Mouse (Mus musculus) lung, postnatal 25 days (tissue): ENCODE data around the gene Cbx5.

Source experiments
- DNase-seq: peaks from one replicate; pipeline ENCODE4 v3.0.0; 2022; ENCODE audit warnings: low spot score

Gene Cbx5

GRCm38 (mm10) chr15:103172537-103172936, 67.1 kb downstream of the Cbx5 start:
- peak; percentile 55 for DNase-seq

- no peak for DNase-seq
These were observed 68.3 kb downstream of the Cbx5 start for GRCm38 (mm10) chr15:103171276-103171675.

DNA sequence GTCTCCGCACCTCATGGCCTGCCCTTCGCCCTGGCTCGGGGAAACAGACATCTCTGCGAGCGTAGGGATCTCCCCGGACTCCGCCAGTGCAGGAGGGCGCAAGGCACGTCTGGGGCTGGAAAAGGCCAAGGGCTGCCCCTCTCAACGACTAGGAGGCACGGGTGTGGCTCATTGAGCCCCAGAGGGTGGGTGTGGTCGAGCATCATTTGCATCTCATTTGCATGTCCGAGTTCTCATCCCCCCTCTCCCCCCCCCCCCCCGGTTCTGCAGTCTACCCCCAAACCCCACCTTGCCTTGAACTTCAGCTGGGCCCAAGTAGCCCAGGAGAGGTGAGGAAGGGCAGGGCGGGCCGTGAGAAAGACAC, 69.3 kb downstream of the Cbx5 start:
- no peak for DNase-seq

- no peak for DNase-seq
These were observed 69.9 kb downstream of the Cbx5 start for GRCm38 (mm10) chr15:103169612-103170315.

- peak; percentile 37 for DNase-seq
These were observed 70.6 kb downstream of the Cbx5 start for GRCm38 (mm10) chr15:103168801-103169611.

- no peak for DNase-seq
These were observed 71.8 kb downstream of the Cbx5 start for GRCm38 (mm10) chr15:103167786-103168185.

GRCm38 (mm10) chr15:103167042-103167615, 72.5 kb downstream of the Cbx5 start, which contains the start of gene Smug1:
TSS of gene Smug1 (minus strand) at chr15:103167092.
- DNase-seq, result no peak

GRCm38 (mm10) chr15:103165924-103166323, 73.7 kb downstream of the Cbx5 start:
- DNase-seq, result no peak

GRCm38 (mm10) chr15:103165379-103165778, 74.2 kb downstream of the Cbx5 start:
- peak; percentile 86 for DNase-seq

DNA sequence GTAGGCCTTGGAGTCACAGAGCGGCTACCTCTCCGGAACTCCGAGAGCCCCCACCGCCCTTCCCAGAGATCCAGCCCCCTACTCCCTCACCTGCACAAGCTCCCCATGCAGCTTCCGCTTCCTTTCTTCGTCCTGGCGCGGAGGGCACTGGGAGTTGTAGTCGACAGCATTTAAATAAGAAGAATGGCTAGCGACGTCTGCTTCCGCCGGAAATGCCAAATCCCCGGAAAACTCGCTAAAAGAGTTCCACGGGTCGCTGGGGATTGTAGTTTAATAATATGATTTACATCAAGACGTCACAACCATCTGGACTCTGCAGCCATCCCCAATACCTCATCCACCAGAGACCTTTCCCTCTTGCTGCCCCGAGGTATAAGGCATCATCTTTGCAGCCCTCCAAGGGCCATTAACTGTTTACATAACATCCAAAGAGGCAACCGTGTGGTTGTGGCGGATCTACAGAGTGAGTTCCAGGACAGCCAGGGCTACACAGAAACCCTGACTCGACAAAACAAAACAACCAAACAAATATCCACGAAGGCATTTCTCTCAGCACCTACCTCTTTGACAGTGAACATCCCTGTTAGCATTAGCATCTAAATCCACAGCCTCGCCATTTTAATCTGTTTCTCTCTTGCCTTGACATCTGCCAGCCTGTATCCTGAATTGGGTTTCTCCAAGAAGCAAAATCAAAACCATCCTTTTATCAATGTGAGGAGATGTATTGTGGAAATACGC, 76.3 kb downstream of the Cbx5 start:
- peak; percentile 94 for DNase-seq

DNA sequence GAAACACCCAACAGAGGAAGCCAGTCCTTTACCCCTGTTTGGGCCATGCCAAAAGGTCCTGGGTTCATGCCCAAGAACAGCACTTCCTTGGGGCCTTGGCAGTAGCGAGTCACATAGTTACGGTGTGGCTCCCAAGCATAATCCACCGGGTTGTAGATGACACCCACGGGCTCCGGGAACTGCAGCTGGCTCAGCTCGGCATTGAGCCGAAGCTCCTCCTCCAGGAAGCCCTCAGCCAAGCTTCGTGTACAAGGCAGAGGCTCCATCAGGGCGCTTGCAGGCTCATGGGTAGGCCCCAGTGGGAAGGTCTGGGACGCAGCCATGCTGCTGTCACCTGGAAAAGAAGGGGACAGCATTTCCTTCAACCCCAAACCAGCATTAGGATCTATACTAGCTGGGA, 82.0 kb downstream of the Cbx5 start:
- DNase-seq, result no peak

DNA sequence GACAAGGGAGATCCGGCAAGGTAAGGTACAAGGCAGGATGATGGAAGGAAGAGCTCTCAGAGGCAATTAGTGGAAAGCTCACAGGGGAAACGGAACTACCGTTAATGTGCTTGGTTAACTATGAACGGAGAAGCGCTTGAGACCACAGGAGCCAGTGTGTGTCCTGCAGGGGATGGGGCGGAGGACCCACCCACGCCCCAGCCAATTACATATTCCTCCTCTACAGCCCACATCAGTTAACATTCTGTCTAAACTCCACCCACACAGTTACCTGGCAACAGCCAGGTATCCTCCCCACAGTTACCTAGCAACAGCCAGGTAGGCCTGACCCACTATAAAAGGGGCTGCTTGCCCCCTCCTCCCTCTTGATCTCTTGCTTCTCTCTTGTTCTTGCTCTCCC, 82.7 kb downstream of the Cbx5 start:
- no peak for DNase-seq

- DNase-seq, result no peak
These were observed 84.0 kb downstream of the Cbx5 start for GRCm38 (mm10) chr15:103155366-103156321.

DNA sequence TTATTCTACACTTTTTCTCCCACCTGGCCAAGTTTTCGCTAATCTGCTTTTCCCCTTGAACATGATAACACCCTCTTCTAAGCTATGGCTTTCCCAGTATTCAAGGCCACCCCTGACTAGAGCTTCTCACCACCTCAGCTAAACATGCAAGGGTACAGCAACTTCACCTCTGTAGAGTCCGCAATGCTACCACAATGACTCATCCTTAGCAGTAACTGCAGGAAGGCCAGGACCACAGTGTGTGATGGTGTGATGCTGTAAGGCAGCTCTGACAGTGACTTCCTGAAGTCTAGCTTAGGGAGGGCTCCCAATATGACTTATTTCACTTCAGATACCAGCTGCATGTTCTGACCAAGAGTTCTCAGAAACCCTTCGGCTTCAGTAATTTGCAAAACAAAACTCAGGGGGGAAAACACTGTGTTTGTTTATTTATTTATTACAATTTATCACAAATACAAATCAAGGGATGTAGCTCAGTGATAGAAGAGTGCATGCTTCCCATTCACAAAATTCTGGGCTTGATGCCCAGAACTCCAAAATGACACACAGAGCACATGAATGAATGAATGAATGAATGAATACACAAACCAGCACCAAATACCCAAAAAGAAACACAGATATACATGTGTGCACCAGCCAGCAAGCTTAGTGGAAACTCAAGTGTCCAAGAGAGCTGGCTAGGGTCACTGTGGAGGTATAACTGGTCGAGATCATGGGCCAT, 86.6 kb downstream of the Cbx5 start:
- no peak for DNase-seq

- no peak for DNase-seq
These were observed 87.2 kb downstream of the Cbx5 start for GRCm38 (mm10) chr15:103152371-103152770.

- no peak for DNase-seq
These were observed 91.8 kb downstream of the Cbx5 start for GRCm38 (mm10) chr15:103147779-103148178.

GRCm38 (mm10) chr15:103147422-103147690, 92.3 kb downstream of the Cbx5 start:
- DNase-seq, result no peak

- no peak for DNase-seq
These were observed 92.8 kb downstream of the Cbx5 start for GRCm38 (mm10) chr15:103146627-103147421.

- no peak for DNase-seq
These were observed 93.8 kb downstream of the Cbx5 start for GRCm38 (mm10) chr15:103145635-103146299.
